Mouse (Mus musculus): ENCODE data around the gene C530008M17Rik.
A peak's percentile ranks its signal among the peaks of the same experiment; 100 is the strongest.

C530008M17Rik gene

DNA sequence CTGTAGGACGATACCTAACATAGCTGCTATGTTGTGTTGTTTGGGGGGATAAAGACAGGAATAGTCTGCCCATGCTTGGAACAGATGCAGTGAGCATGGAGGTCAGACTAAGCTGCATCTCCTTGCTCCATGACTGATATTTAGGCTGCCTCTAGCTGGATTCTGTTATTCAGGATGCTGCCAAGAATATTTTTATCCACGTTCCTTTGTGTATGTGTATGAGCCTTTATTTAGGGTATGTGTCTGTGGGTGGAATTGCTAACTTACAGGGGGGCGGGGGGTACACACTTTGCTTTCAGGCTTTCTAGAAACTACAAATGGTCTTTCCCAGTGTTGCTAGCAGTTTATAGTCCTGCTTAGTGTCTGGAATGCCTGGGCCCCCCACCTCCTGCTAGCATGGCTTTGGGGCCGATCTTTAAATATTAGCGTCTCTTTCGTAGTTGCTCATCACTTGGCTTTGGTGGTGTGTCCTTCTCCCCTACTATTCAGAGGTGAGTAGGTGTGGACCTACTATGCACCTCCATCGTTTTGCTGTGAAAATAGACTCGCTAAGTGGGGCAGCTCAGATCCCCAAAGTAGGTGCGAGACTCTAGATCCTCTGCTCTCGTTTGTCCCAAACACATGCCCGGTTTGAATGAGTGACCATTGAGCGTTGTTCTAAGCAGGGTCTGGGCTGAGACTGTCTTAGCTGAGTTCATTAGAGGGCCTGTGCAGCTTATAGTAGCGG is 45.0 kb downstream of the C530008M17Rik start:
- DNase-seq (ENCODE audit: low spot score in 2 of 2), result peak in 1 of 2 experiments; percentile 43

GRCm38 (mm10) chr5:76702104-76702503 is 45.8 kb downstream of the C530008M17Rik start:
- DNase-seq (ENCODE audit: low spot score in 2 of 2), result peak in 1 of 2 experiments; percentile 51

- DNase-seq (ENCODE audit: low spot score in 2 of 2), result no peak
These were observed 46.3 kb downstream of the C530008M17Rik start for GRCm38 (mm10) chr5:76702646-76703045.

DNA sequence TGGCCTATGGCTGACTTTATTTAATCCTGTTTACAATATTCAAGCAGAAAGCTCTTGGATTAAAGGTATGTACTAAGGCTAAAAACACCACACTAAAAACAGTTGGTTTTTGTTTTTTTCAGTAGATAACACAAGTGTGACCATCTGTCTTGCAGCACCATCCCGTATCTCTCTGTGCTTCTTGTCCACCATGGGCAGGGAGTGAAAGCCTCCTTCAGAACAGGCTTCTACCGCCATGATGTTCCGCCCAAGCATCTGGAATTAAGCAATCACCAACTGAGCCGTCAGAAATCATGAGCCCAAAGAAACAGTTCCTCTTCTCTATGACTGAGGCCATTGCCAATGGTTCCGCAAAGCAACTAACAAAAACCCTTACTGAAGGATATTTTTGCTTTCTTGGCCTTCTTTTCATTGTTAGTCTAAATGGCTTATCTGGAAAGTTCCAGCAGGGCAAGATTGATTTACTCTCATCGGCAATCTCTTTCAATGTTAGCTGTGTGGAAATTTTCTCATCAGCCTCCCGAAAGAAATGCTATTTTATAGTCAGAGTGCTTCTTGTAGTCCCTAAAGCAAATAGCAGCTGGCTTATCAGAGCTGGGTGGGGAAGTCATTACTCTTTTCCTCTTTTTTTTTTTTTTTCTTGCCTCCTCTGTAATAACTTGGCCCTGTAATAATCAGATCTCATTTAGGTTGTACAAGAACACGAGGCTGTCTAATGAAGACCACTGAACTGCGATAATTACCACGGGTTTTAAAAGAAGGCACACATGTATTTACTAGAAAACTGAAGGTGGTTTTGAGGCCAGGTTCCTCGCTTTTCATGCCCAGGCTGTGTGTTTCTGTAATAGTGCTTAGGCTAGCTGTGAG is 49.2 kb downstream of the C530008M17Rik start:
- no peak for DNase-seq (ENCODE audit: low spot score in 2 of 2)

DNA sequence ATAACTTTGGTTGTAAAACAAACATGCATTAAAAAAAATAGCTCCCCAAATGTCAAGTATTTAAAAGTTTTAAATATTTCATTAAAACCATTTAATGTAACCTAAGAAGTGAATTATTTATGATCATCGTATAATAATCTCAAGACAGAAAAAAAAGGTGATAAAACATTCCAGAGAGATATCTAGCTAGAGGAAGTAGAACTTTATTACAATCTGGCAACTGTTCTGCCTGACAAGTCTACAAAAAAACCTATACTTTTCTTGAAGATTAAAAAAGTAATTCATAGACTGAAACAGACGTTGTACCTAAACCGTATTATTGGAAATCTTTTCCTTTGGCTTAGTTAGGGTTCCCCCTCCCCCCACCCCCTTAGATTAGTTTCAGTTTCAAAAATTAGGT is 50.8 kb downstream of the C530008M17Rik start:
- DNase-seq (ENCODE audit: low spot score in 2 of 2), result no peak

GRCm38 (mm10) chr5:76708004-76708403 is 51.7 kb downstream of the C530008M17Rik start:
- no peak for DNase-seq (ENCODE audit: low spot score in 2 of 2)

GRCm38 (mm10) chr5:76713743-76714142 is 57.4 kb downstream of the C530008M17Rik start:
- DNase-seq (ENCODE audit: low spot score in 2 of 2), result no peak

GRCm38 (mm10) chr5:76719954-76720353 is 63.6 kb downstream of the C530008M17Rik start:
- no peak for DNase-seq (ENCODE audit: low spot score in 2 of 2)

DNA sequence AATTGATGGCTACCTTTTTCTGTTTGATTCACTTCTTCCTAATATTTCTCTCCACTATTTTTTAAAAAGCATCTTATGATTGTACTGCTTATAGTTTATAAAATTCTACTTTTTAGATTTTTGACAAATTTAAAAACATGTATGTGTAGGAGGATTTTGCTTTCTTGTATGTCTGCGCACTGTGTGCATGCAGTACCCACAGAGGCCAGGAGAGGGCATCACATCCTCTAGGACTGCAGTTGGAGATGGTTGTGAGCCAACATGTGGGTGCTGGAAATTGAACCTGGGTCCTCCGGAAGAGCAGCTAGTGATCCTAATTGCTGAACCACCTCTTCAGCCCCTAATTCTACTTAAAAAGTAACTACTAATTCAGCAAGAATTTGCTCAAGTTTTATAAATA is 68.6 kb downstream of the C530008M17Rik start:
- no peak for DNase-seq (ENCODE audit: low spot score in 2 of 2)

- no peak for DNase-seq (ENCODE audit: low spot score in 2 of 2)
These were observed 70.3 kb downstream of the C530008M17Rik start for GRCm38 (mm10) chr5:76726518-76727103.

- DNase-seq (ENCODE audit: low spot score in 2 of 2), result no peak
These were observed 76.8 kb downstream of the C530008M17Rik start for GRCm38 (mm10) chr5:76733055-76733641.

DNA sequence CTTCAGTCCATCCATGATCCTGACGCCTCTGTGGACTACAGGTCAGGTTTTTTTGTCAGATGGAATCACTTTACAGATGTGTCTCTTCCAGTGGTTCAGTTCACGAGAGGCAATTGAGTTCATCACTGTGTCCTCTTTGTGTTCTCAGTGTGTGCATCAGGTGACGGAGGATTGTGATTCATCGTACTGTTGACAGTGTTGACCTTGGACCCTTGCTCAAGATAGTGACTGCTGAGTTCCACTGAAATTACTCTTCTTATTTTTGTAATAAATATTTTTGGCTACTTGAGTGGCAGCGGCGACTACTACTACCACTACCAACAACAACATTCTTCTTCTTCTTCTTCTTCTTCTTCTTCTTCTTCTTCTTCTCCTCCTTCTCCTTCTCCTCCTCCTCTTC is 85.2 kb downstream of the C530008M17Rik start:
- DNase-seq (ENCODE audit: low spot score in 2 of 2), result no peak

GRCm38 (mm10) chr5:76742076-76742475 is 85.8 kb downstream of the C530008M17Rik start:
- DNase-seq (ENCODE audit: low spot score in 2 of 2), result no peak

GRCm38 (mm10) chr5:76744737-76745209 is 88.5 kb downstream of the C530008M17Rik start:
- DNase-seq (ENCODE audit: low spot score in 2 of 2), result no peak

- peak; percentile 48 to 62 for DNase-seq (ENCODE audit: low spot score in 2 of 2)
These were observed 91.5 kb downstream of the C530008M17Rik start for GRCm38 (mm10) chr5:76747851-76748250.

DNA sequence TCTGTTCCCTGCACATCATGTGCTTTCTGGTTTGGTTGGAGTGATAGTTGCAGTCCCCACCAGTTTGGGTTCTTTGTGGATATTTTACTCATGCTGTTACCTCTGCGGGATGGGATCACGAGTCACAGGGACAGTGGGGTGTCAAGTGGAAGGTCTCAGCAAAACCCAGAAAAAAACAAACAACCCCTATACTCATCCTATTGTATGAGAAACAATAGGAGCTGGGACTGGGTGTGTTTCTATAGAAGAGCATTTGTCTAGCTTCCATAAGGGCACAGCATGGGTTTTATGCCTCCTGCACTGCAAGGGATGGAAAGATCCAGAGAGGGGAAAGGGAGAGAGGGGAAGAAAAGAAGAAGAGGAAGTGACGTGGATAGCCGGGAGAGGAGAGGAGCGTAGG is 96.0 kb downstream of the C530008M17Rik start:
- DNase-seq (ENCODE audit: low spot score in 2 of 2), result no peak

DNA sequence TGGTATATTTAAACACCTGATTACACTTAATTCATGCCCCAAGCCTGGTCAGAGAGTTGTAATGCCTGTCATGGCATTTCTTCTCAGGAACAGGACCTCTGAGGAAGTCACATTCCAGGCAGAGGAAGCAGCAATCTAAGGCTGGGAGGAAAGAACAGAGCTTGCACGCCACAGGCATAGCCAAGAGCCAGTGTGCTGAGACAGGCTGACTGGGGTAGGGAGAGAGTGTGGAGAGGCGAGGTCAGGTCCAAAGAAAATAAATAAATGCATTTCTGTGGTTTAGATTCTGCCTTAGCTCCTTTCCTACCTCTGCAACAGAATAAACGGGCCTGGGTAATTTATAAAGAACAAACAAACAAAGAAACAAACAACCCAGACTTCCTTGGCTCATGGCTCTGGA is 104.0 kb downstream of the C530008M17Rik start:
- no peak for DNase-seq (ENCODE audit: low spot score in 2 of 2)

DNA sequence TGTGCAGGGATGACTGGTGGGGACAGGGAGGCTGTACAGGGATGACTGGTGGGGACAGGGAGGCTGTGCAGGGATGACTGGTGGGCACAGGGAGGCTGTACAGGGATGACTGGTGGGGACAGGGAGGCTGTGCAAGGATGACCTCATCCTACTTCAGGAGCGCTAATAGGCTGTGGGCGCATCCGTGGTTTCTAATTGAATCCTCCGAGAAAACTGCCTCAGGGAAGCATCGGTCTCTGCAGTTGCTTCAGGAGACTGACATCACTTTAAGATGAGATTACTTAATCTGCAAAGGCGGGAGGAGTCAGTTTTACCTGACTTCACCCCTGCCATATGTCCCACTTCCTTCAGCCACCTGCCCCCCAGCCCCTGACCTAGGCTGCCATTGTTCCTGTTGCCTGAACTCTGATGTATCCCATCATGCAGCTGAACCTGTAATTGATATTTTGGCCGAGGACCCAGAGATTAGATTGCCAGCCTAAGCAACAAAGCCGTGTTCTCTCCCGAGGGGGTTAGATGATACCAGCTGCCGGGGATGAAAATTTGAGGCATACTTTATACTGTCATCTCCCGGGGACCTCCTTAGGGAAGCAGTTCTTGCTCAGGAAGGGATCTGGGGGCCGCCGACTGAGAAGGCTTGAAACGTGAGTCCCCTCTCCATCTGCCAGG is 105.9 kb downstream of the C530008M17Rik start:
- DNase-seq (ENCODE audit: low spot score in 2 of 2), result no peak

GRCm38 (mm10) chr5:76763148-76763701 is 106.9 kb downstream of the C530008M17Rik start:
- no peak for DNase-seq (ENCODE audit: low spot score in 2 of 2)

DNA sequence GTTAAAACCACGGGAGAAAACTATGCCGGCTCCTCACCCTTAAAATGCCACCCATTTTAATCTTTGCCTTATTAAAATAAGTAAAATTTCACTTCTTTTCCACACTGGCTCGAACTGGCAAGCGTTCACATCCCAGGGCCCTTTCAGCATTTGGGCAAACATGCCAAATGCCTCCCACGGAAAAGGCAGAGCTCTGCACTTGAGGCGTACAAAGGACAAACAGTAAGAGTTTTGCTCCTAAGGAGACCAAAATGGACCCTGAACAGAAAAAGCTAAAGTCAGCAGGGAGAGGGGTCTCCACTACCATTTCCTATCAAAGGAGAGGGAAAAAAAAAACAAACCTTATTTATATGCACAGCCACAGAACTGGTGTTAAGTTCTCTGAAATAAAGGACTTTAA is 107.4 kb downstream of the C530008M17Rik start:
- no peak for DNase-seq (ENCODE audit: low spot score in 2 of 2)

DNA sequence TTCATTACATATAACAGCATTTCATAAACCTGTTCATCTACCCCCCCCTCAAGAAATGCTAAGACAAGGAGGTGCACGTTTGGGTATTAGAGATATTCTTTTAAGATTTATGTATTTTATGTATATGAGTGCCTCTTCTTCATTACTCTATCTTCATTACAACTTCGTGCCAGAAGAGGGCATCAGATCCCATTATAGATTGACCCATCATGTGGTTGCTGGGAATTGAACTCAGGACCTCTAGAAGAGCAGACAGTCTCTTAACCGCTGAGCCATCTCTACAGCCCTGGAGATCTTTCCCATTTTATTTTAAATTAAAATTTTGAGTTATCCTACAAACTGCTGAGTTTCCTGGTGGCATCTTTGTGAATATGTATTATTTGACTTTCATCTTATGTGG is 112.7 kb downstream of the C530008M17Rik start:
- no peak for DNase-seq (ENCODE audit: low spot score in 2 of 2)

All from right cerebral cortex, postnatal 10 days (tissue).